Mouse (Mus musculus) neural tube, embryonic 15.5 days (tissue): Measurements from ENCODE around the gene Nploc4. TPM values are rescaled to one million over a fixed set of nuclear protein-coding genes. Genes with fewer than 3 reads are reported as not detected.

Experiments
- ATAC-seq: fragments of 200-750 bp; cut with Nextera tagmentation; 2 replicates; pipeline ENCODE4 v1.8.0; 2017; ENCODE audit warnings: mild to moderate bottlenecking, moderate TSS enrichment, moderate library complexity; ENCODE audit not compliant: low FRiP score
- H3K27ac ChIP-seq: fragments of 300-500 bp; sonication (generic); replicated peaks from 2 replicates; pipeline ENCODE4 v1.5.1; 2015; ENCODE audit warnings: mild to moderate bottlenecking, inconsistent platforms
- H3K27me3 ChIP-seq: fragments of 300-500 bp; sonication (generic); replicated peaks from 2 replicates; pipeline ENCODE4 v1.6.1; 2015; ENCODE audit warnings: inconsistent platforms
- H3K36me3 ChIP-seq: fragments of 300-500 bp; sonication (generic); 2 replicates; pipeline ENCODE4 v1.6.1; 2015; ENCODE audit warnings: inconsistent platforms
- H3K4me1 ChIP-seq: fragments of 300-500 bp; sonication (generic); 2 replicates; pipeline ENCODE4 v1.6.1; 2015; ENCODE audit warnings: inconsistent platforms
- H3K4me2 ChIP-seq: fragments of 300-500 bp; sonication (generic); 2 replicates; pipeline ENCODE4 v1.6.1; 2015; ENCODE audit warnings: inconsistent platforms, mild to moderate bottlenecking, moderate library complexity
- H3K4me3 ChIP-seq: fragments of 300-500 bp; sonication (generic); replicated peaks from 2 replicates; pipeline ENCODE4 v1.5.1; 2015; ENCODE audit warnings: mild to moderate bottlenecking, inconsistent platforms
- H3K9ac ChIP-seq: fragments of 300-500 bp; sonication (generic); replicated peaks from 2 replicates; pipeline ENCODE4 v1.6.1; 2015; ENCODE audit warnings: mild to moderate bottlenecking, inconsistent platforms
- H3K9me3 ChIP-seq: fragments of 300-500 bp; sonication (generic); replicated peaks from 2 replicates; pipeline ENCODE4 v1.6.1; 2016; ENCODE audit warnings: inconsistent platforms
- WGBS: fragments of 180-500 bp; shearing (Covaris S2); methylation state at CpG from one replicate; pipeline ENCODE4 v1.1.7; 2015; ENCODE audit warnings: mixed read lengths; 5-methylcytosine and 5-hydroxymethylcytosine counted together
- microRNA-seq: library from miRNA; unstranded; fragments of <30 nt; microRNA quantifications from one replicate; pipeline ENCODE4, GENCODE M21; 2017
- polyA plus RNA-seq: library from polyadenylated mRNA; unstranded; fragments of >200 nt; fragmentation: Nextera tagmentation; extraction: Ambion mirVana; gene quantifications from 2 replicates; pipeline ENCODE4 v1.2.1, GENCODE M21; 2015

Nploc4 gene
- polyA plus RNA-seq, 1 experiment from 2014 or later, result 30.2 TPM

- no peak for ATAC-seq
- no peak overlapping the region for H3K4me3 ChIP-seq
- no peak overlapping the region for H3K9ac ChIP-seq
- H3K36me3 ChIP-seq, result peaks cover 6% of the 10 kb centered on the region
- 78% methylated on average over 5 of the region's 5 CpGs for WGBS
- no peaks in the 10 kb centered on the region for H3K27me3 ChIP-seq
- H3K27ac ChIP-seq, result peak overlapping the region; percentile 45
- H3K4me1 ChIP-seq, result peaks cover 21% of the 10 kb centered on the region
- peak overlapping the region; percentile 81 for H3K4me2 ChIP-seq
- H3K9me3 ChIP-seq, result no peaks in the 10 kb centered on the region
Measured at GRCm38 (mm10) chr11:120343519-120344309, 93.8 kb downstream of the Nploc4 start.

GRCm38 (mm10) chr11:120342656-120343160, 94.8 kb downstream of the Nploc4 start:
- Histone ChIP-seq H3K36me3 (peaks cover 6% of the 10 kb centered on the region), H3K9me3 (no peaks in the 10 kb centered on the region), H3K27me3 (no peaks in the 10 kb centered on the region), H3K4me3 (no peak overlapping the region), H3K27ac (no peak overlapping the region), H3K4me2 (no peak overlapping the region), H3K4me1 (peaks cover 21% of the 10 kb centered on the region), H3K9ac (no peak overlapping the region)
- 91% methylated on average over 5 of the region's 5 CpGs for WGBS
- ATAC-seq, result no peak

GRCm38 (mm10) chr11:120341661-120342060, 95.8 kb downstream of the Nploc4 start:
- H3K27me3 ChIP-seq, result no peaks in the 10 kb centered on the region
- H3K4me3 ChIP-seq, result no peak overlapping the region
- WGBS, result 97% methylated on average over 4 of the region's 4 CpGs
- H3K9me3 ChIP-seq, result no peaks in the 10 kb centered on the region
- no peak overlapping the region for H3K4me2 ChIP-seq
- no peak overlapping the region for H3K27ac ChIP-seq
- peaks cover 6% of the 10 kb centered on the region for H3K36me3 ChIP-seq
- H3K4me1 ChIP-seq, result peaks cover 21% of the 10 kb centered on the region
- no peak for ATAC-seq
- no peak overlapping the region for H3K9ac ChIP-seq

- no peak overlapping the region for H3K4me2 ChIP-seq
- no peaks in the 10 kb centered on the region for H3K27me3 ChIP-seq
- no peak for ATAC-seq
- WGBS, result 91% methylated on average over 10 of the region's 10 CpGs
- no peak overlapping the region for H3K4me3 ChIP-seq
- peaks cover 2% of the 10 kb centered on the region for H3K36me3 ChIP-seq
- H3K27ac ChIP-seq, result no peak overlapping the region
- H3K9ac ChIP-seq, result no peak overlapping the region
- no peaks in the 10 kb centered on the region for H3K9me3 ChIP-seq
- H3K4me1 ChIP-seq, result peaks cover 16% of the 10 kb centered on the region
Measured at GRCm38 (mm10) chr11:120339978-120340513, 97.5 kb downstream of the Nploc4 start.

GRCm38 (mm10) chr11:120338786-120339185, 98.7 kb downstream of the Nploc4 start:
- Histone ChIP-seq H3K4me2 (no peak overlapping the region), H3K4me1 (peaks cover 3% of the 10 kb centered on the region; the same call in 1 of the 2 replicates), H3K27me3 (no peaks in the 10 kb centered on the region), H3K4me3 (no peak overlapping the region), H3K36me3 (no peaks in the 10 kb centered on the region), H3K27ac (no peak overlapping the region), H3K9ac (no peak overlapping the region), H3K9me3 (0 out of 2 replicates have a peak, but pooled peaks cover 3% of the 10 kb centered on the region)
- WGBS, result 75% methylated on average over 3 of the region's 3 CpGs
- ATAC-seq, result no peak

GRCm38 (mm10) chr11:120337447-120337846, 100.1 kb downstream of the Nploc4 start:
- H3K27ac ChIP-seq, result no peak overlapping the region
- H3K9ac ChIP-seq, result no peak overlapping the region
- H3K9me3 ChIP-seq, result 0 out of 2 replicates have a peak, but pooled peaks cover 3% of the 10 kb centered on the region
- no peaks in the 10 kb centered on the region for H3K27me3 ChIP-seq
- H3K4me3 ChIP-seq, result no peak overlapping the region
- WGBS, result 42% methylated on average over 2 of the region's 2 CpGs
- H3K36me3 ChIP-seq, result no peaks in the 10 kb centered on the region
- ATAC-seq, result no peak
- H3K4me2 ChIP-seq, result no peak overlapping the region
- no peaks in the 10 kb centered on the region for H3K4me1 ChIP-seq

GRCm38 (mm10) chr11:120335431-120336021, 102.0 kb downstream of the Nploc4 start:
- H3K4me3 ChIP-seq, result no peak overlapping the region
- ATAC-seq, result no peak
- 83% methylated on average over 6 of the region's 6 CpGs for WGBS
- H3K9me3 ChIP-seq, result 0 out of 2 replicates have a peak, but pooled peaks cover 3% of the 10 kb centered on the region
- no peaks in the 10 kb centered on the region for H3K36me3 ChIP-seq
- no peak overlapping the region for H3K9ac ChIP-seq
- H3K4me1 ChIP-seq, result no peaks in the 10 kb centered on the region
- H3K27me3 ChIP-seq, result no peaks in the 10 kb centered on the region
- no peak overlapping the region for H3K4me2 ChIP-seq
- no peak overlapping the region for H3K27ac ChIP-seq

Small RNAs within 50 kb of the gene (microRNA-seq; reads per million reads assigned to microRNA genes)
- gene Gm23419 (not detected), gene Mir6935 (1.2 reads per million)

Other genes with a start within 250 kb of the Nploc4 start
- 8.7 and 10.4 TPM in 2 replicates for gene Bahcc1, start 204.8 kb downstream of the Nploc4 start, polyA plus RNA-seq
- gene Actg1, start 89.2 kb downstream of the Nploc4 start, polyA plus RNA-seq, result 3,602 and 3,776 TPM in 2 replicates
- 0.64 and 1.4 TPM in 2 replicates for gene Fscn2, start 76.2 kb downstream of the Nploc4 start, polyA plus RNA-seq
- gene Faap100, start 58.9 kb downstream of the Nploc4 start, polyA plus RNA-seq, result 71.6 and 81.5 TPM in 2 replicates
- not detected in 2 replicates for gene Tspan10, start 4.9 kb upstream of the Nploc4 start, polyA plus RNA-seq
- 0.09 and 0.28 TPM in 2 replicates for gene Pde6g, start 15.8 kb upstream of the Nploc4 start, polyA plus RNA-seq
- gene Oxld1, start 20.4 kb upstream of the Nploc4 start, polyA plus RNA-seq, result 12.1 and 12.8 TPM in 2 replicates
- 24.5 and 26.6 TPM in 2 replicates for gene Ccdc137, start 20.4 kb upstream of the Nploc4 start, polyA plus RNA-seq
- gene Arl16, start 29.9 kb upstream of the Nploc4 start, polyA plus RNA-seq, result 68.1 and 76.7 TPM in 2 replicates
- gene Mrpl12, start 46.9 kb upstream of the Nploc4 start, polyA plus RNA-seq, result 142 and 144 TPM in 2 replicates
- 27.6 and 33.6 TPM in 2 replicates for gene Slc25a10, start 54.1 kb upstream of the Nploc4 start, polyA plus RNA-seq
- gene Gcgr, start 93.0 kb upstream of the Nploc4 start, polyA plus RNA-seq, result 0.26 and 0.41 TPM in 2 replicates
- 229 and 235 TPM in 2 replicates for gene Mcrip1, start 112.0 kb upstream of the Nploc4 start, polyA plus RNA-seq
- gene Ppp1r27, start 113.4 kb upstream of the Nploc4 start, polyA plus RNA-seq, result 0.69 and 14.1 TPM in 2 replicates
- gene P4hb, start 135.5 kb upstream of the Nploc4 start, polyA plus RNA-seq, result 282 and 351 TPM in 2 replicates
- gene Arhgdia, start 143.9 kb upstream of the Nploc4 start, polyA plus RNA-seq, result 488 and 542 TPM in 2 replicates
- 219 and 265 TPM in 2 replicates for gene Alyref, start 160.7 kb upstream of the Nploc4 start, polyA plus RNA-seq
- gene Anapc11, start 160.7 kb upstream of the Nploc4 start, polyA plus RNA-seq, result 206 and 208 TPM in 2 replicates
- 0.86 and 3.2 TPM in 2 replicates for gene Npb, start 170.8 kb upstream of the Nploc4 start, polyA plus RNA-seq
- 224 and 248 TPM in 2 replicates for gene Pcyt2, start 180.2 kb upstream of the Nploc4 start, polyA plus RNA-seq
- gene Sirt7, start 187.5 kb upstream of the Nploc4 start, polyA plus RNA-seq, result 43.2 and 45.1 TPM in 2 replicates
- gene Mafg, start 195.9 kb upstream of the Nploc4 start, polyA plus RNA-seq, result 40.1 and 41.0 TPM in 2 replicates
- 19.1 and 20.8 TPM in 2 replicates for gene Pycr1, start 206.1 kb upstream of the Nploc4 start, polyA plus RNA-seq
- 2.5 and 2.6 TPM in 2 replicates for gene Myadml2, start 210.4 kb upstream of the Nploc4 start, polyA plus RNA-seq
- gene Notum, start 223.5 kb upstream of the Nploc4 start, polyA plus RNA-seq, result 6.1 and 7.1 TPM in 2 replicates
- gene Aspscr1, start 235.3 kb upstream of the Nploc4 start, polyA plus RNA-seq, result 144 and 148 TPM in 2 replicates